Mouse (Mus musculus) kidney, embryonic 14.5 days (tissue): ENCODE measurements around the gene Wdr24. TPM values are rescaled to one million over a fixed set of nuclear protein-coding genes. Genes with fewer than 3 reads are reported as not detected.

Experiments
- ATAC-seq: fragments of 200-750 bp; cut with Nextera tagmentation; 2 replicates; pipeline ENCODE4 v1.8.0; 2017; ENCODE audit warnings: moderate number of reproducible peaks, mild to moderate bottlenecking, moderate TSS enrichment, moderate library complexity; ENCODE audit not compliant: low FRiP score, low TSS enrichment
- H3K27ac ChIP-seq: fragments of 300-500 bp; sonication (generic); 2 replicates; pipeline ENCODE4 v1.5.1; 2014; ENCODE audit warnings: low read depth, mild to moderate bottlenecking, low read length, moderate library complexity, mixed read lengths
- H3K27me3 ChIP-seq: fragments of 300-500 bp; sonication (generic); 2 replicates; pipeline ENCODE4 v1.6.1; 2014; ENCODE audit warnings: mild to moderate bottlenecking, low read length; ENCODE audit not compliant: control insufficient read depth, insufficient read depth
- H3K36me3 ChIP-seq: fragments of 300-500 bp; sonication (generic); 2 replicates; pipeline ENCODE4 v1.6.1; 2014; ENCODE audit warnings: low read length, mixed read lengths; ENCODE audit not compliant: control insufficient read depth, insufficient read depth
- H3K4me1 ChIP-seq: fragments of 300-500 bp; sonication (generic); 2 replicates; pipeline ENCODE4 v1.6.1; 2014; ENCODE audit warnings: low read length, mixed read lengths; ENCODE audit not compliant: control insufficient read depth, insufficient read depth
- H3K4me2 ChIP-seq: fragments of 300-500 bp; sonication (generic); replicated peaks from 2 replicates; pipeline ENCODE4 v1.6.1; 2014; ENCODE audit warnings: low read depth, mild to moderate bottlenecking, low read length
- H3K4me3 ChIP-seq: fragments of 300-500 bp; sonication (generic); 2 replicates; pipeline ENCODE4 v1.5.1; 2014; ENCODE audit warnings: mild to moderate bottlenecking, low read length
- H3K9ac ChIP-seq: fragments of 300-500 bp; sonication (generic); 2 replicates; pipeline ENCODE4 v1.6.1; 2014; ENCODE audit warnings: low read depth, mild to moderate bottlenecking, low read length, moderate library complexity
- H3K9me3 ChIP-seq: fragments of 300-500 bp; sonication (generic); 2 replicates; pipeline ENCODE4 v1.6.1; 2016; ENCODE audit warnings: low read length; ENCODE audit not compliant: control insufficient read depth
- WGBS: fragments of 180-500 bp; shearing (Covaris S2); extraction: QIAGEN DNeasy Blood & Tissue Kit; methylation state at CpG from one replicate; pipeline ENCODE4 v1.1.7; 2014; 5-methylcytosine and 5-hydroxymethylcytosine counted together
- polyA plus RNA-seq: library from polyadenylated mRNA; unstranded; fragments of >200 nt; fragmentation: Nextera tagmentation; extraction: Ambion mirVana; gene quantifications from 2 replicates; pipeline ENCODE4 v1.2.1, GENCODE M21; 2014

The Wdr24 gene
- polyA plus RNA-seq, 1 experiment from 2014 or later, result 32.0 TPM

DNA sequence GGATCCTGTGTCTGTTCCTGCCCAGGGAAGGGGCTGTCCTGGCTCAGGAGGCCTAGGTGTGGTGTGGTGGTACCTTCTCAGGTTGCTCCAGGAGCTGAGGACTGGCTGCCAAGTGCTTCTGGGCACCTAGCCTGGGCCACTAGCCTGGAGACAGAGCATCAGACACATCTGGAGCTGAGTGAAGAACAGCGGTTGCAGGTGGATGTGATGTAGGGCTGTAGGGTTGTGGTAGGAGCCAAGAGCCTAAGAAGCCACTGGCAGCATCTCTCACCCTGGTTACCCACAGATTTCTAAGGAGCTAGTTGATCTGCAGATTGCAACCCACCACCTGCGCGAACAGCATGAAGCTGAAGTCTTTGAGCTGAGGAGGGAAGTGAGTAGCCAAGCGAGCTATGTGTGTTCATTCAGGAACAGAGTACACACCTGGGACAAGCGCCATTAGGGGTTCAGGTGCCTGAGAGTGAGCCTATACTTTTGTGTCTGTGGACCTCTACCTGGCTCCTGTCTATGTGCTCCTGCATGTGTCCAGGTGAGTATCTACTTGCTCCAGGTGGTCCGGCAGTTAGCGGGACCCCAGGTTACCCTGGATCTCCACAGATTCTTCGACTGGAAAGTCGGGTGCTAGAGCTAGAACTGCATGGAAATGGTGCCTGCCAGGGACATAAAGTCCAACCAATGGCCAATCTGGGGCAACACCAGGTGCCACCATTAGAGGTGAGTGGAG, 36.5 kb upstream of the Wdr24 start:
- no peak overlapping the region for H3K4me2 ChIP-seq
- WGBS, result 92% methylated on average over 9 of the region's 9 CpGs
- no peaks in the 10 kb centered on the region for H3K27me3 ChIP-seq
- ATAC-seq, result no peak
- H3K9ac ChIP-seq, result no peak overlapping the region
- no peaks in the 10 kb centered on the region for H3K9me3 ChIP-seq
- H3K36me3 ChIP-seq, result peaks cover 39% of the 10 kb centered on the region
- no peak overlapping the region for H3K4me3 ChIP-seq
- peaks cover 22% of the 10 kb centered on the region for H3K4me1 ChIP-seq
- H3K27ac ChIP-seq, result no peak overlapping the region

DNA sequence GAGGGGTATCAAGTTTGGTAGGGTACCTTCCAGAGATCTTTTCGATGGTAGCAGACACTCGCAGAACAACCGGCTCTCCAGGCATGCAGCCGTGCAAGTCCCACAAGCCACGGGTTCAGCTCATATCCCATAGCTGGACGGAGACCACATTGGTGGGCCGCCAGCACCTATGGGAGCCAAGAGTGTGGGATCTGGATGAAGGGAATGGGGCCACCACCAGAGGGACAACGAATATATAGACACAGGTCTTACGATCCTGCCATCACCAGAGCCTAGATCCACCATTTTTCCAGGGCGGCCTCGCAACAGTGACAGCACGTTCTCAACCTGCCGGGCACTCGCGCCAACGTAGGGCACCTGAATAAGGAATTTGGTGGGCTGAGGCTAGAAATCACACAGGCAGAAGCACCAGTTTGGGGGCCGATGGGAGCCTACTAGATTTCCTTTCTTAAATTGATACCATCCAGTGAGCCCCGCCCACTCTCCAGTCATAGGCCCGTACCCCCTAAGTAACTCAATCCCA, 32.0 kb upstream of the Wdr24 start:
- 30% methylated on average over 19 of the region's 19 CpGs for WGBS
- Histone ChIP-seq H3K9ac (peak overlapping the region; percentile 82), H3K27me3 (no peaks in the 10 kb centered on the region), H3K27ac (peak overlapping the region; percentile 99; the same call in 1 of the 2 replicates), H3K4me3 (peak overlapping the region; percentile 89), H3K4me2 (peak overlapping the region; percentile 92), H3K9me3 (no peaks in the 10 kb centered on the region), H3K36me3 (peaks cover 23% of the 10 kb centered on the region), H3K4me1 (peaks cover 49% of the 10 kb centered on the region)
- peak; percentile 26; the same call in 1 of the 2 replicates for ATAC-seq

DNA sequence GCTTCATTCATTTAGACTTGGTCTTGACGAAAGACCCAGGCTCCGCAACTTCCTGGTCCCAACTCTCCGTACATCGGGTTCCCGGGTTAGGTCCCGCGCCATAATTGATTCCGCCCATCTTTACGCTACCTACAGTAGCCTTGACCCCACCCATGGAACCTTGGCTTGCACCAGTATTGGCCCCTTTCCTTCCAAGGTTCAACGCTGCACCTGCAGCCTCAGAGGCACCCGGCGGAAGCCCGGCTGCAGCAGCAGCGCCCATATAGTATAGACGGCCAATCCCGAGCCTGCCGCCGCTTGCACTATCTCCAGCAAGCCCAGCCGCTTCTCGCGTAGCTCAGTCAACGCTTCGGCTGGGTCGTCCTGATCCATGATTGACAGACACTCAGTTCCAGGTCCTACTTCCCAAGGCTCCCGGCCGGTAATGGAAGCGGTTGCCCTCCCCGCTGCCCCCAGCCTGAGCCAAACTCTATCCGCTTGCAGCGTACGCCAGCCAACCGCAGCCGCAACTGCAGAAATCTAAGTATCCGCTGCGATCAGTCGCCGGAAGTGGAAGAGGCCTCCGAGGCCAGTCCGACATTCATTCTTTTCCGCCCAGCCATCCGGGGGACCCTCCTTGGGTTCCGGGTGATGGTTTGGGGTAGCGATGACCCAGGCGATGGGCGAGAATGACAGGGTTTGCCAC, 31.4 kb upstream of the Wdr24 start:
- under 1% methylated on average over 45 of the region's 45 CpGs for WGBS
- Histone ChIP-seq H3K4me3 (peak overlapping the region; percentile 89), H3K27ac (peak overlapping the region; percentile 99), H3K9ac (peak overlapping the region; percentile 82), H3K27me3 (no peaks in the 10 kb centered on the region), H3K4me2 (peak overlapping the region; percentile 92), H3K9me3 (no peaks in the 10 kb centered on the region), H3K36me3 (peaks cover 23% of the 10 kb centered on the region), H3K4me1 (peaks cover 50% of the 10 kb centered on the region)
- ATAC-seq, result peak; percentile 28

- peaks cover 21% of the 10 kb centered on the region for H3K36me3 ChIP-seq
- no peaks in the 10 kb centered on the region for H3K9me3 ChIP-seq
These were observed 30.8 kb upstream of the Wdr24 start, which contains the start of gene Fam173a for GRCm38 (mm10) chr17:25792615-25793014. Gene Fam173a, minus strand, starts transcription at chr17:25792901.

GRCm38 (mm10) chr17:25794197-25794596, 29.2 kb upstream of the Wdr24 start:
- 81% methylated on average over 13 of the region's 13 CpGs for WGBS
- peaks cover 50% of the 10 kb centered on the region for H3K4me1 ChIP-seq

More at GRCm38 (mm10) chr17:25792615-25793014, 30.8 kb upstream of the Wdr24 start, which contains the start of gene Fam173a:
- peak; percentile 63 for ATAC-seq
- Histone ChIP-seq H3K4me2 (peak within 1 kb of the TSS; percentile 92), H3K9ac (peak within 1 kb of the TSS; percentile 82), H3K27ac (peak within 1 kb of the TSS; percentile 99), H3K4me3 (peak within 1 kb of the TSS; percentile 89), H3K27me3 (no peaks in the 10 kb centered on the region), H3K4me1 (peaks cover 50% of the 10 kb centered on the region)
- under 1% methylated on average over 14 of the region's 14 CpGs for WGBS

GRCm38 (mm10) chr17:25794998-25795397, 28.4 kb upstream of the Wdr24 start:
- H3K9ac ChIP-seq, result 0 out of 2 replicates have a peak overlapping the region, but pooled peaks have one; percentile 78
- peaks cover 50% of the 10 kb centered on the region for H3K4me1 ChIP-seq
- no peak for ATAC-seq
- H3K4me3 ChIP-seq, result no peak overlapping the region; the same call in 1 of the 2 replicates
- H3K9me3 ChIP-seq, result no peaks in the 10 kb centered on the region
- 74% methylated on average over 17 of the region's 17 CpGs for WGBS
- no peaks in the 10 kb centered on the region for H3K27me3 ChIP-seq
- peak overlapping the region; percentile 99 for H3K4me2 ChIP-seq
- H3K27ac ChIP-seq, result peak overlapping the region; percentile 7; the same call in 1 of the 2 replicates
- H3K36me3 ChIP-seq, result peaks cover 6% of the 10 kb centered on the region

More at GRCm38 (mm10) chr17:25794197-25794596, 29.2 kb upstream of the Wdr24 start:
- H3K27ac ChIP-seq, result peak overlapping the region; percentile 37; the same call in 1 of the 2 replicates
- H3K4me2 ChIP-seq, result no peak overlapping the region
- H3K9me3 ChIP-seq, result no peaks in the 10 kb centered on the region
- H3K27me3 ChIP-seq, result no peaks in the 10 kb centered on the region
- ATAC-seq, result no peak
- no peak overlapping the region for H3K9ac ChIP-seq
- peaks cover 14% of the 10 kb centered on the region for H3K36me3 ChIP-seq
- H3K4me3 ChIP-seq, result no peak overlapping the region; the same call in 1 of the 2 replicates

GRCm38 (mm10) chr17:25795609-25796092, 27.8 kb upstream of the Wdr24 start, which contains the start of gene AC134908.4:
Gene AC134908.4, minus strand, starts transcription at chr17:25795659.
- H3K27ac ChIP-seq, result peak within 1 kb of the TSS; percentile 47; the same call in 1 of the 2 replicates
- H3K4me1 ChIP-seq, result peaks cover 50% of the 10 kb centered on the region
- H3K9ac ChIP-seq, result peak within 1 kb of the TSS; percentile 78
- peak; percentile 28; the same call in 1 of the 2 replicates for ATAC-seq
- peak within 1 kb of the TSS; percentile 85 for H3K4me3 ChIP-seq
- WGBS, result 6% methylated on average over 6 of the region's 6 CpGs
- H3K27me3 ChIP-seq, result no peaks in the 10 kb centered on the region
- H3K9me3 ChIP-seq, result no peaks in the 10 kb centered on the region
- H3K4me2 ChIP-seq, result peak within 1 kb of the TSS; percentile 99
- peaks cover 6% of the 10 kb centered on the region for H3K36me3 ChIP-seq

- Histone ChIP-seq H3K36me3 (peaks cover 6% of the 10 kb centered on the region), H3K4me1 (peaks cover 43% of the 10 kb centered on the region), H3K9me3 (no peaks in the 10 kb centered on the region), H3K27ac (peak overlapping the region; percentile 47; the same call in 1 of the 2 replicates), H3K9ac (peak overlapping the region; percentile 78), H3K4me3 (peak overlapping the region; percentile 85), H3K27me3 (no peaks in the 10 kb centered on the region), H3K4me2 (peak overlapping the region; percentile 99)
- WGBS, result under 1% methylated on average over 37 of the region's 37 CpGs
- 0 out of 2 replicates have a peak, but pooled peaks have one; percentile 0 for ATAC-seq
These were observed 27.1 kb upstream of the Wdr24 start for GRCm38 (mm10) chr17:25796211-25796771.
